Mouse (Mus musculus): ENCODE measurements around the gene Ikzf2. TPM values are rescaled to one million over a fixed set of nuclear protein-coding genes. Genes with fewer than 3 reads are reported as not detected.
A peak's percentile ranks its signal among the peaks of the same experiment; 100 is the strongest.

The Ikzf2 gene
- polyA plus RNA-seq, 1 experiment: 11.1 TPM

DNA sequence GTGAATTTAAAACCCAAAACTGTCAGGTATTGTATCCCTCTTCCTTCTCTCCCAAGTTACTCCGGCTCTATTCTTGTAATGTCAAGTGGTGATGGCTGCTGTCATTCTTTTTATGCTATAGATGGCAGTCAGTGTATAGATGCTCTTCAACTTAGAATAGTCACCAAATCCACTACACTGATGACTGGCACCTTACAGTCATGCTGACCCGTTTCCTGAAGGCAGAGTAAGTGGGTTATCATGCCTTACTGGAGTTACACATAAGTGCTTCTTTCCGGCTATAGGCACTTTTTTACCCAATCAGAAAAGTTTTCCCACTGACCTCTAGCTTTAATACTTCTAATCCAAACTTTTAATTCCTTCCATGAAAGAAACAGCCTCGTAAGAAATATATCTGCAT lies 6.5 kb downstream of the Ikzf2 start:
- TF ChIP-seq CTCF (IDR thresholded peaks at IDR 0.05; ENCODE audit: borderline replicate concordance, insufficient read depth, low read length) (no peak), POLR2A (IDR thresholded peaks at IDR 0.05; ENCODE audit: low read depth, low read length) (no peak)
- H3K4me1 ChIP-seq (ENCODE audit: control insufficient read depth, insufficient read depth, low read length): peaks cover 5% of the 10 kb centered on the region
- H3K27ac ChIP-seq (ENCODE audit: insufficient read depth, low read length): no peak overlapping the region
- no peak overlapping the region for H3K4me3 ChIP-seq (ENCODE audit: insufficient read depth, low read length)

DNA sequence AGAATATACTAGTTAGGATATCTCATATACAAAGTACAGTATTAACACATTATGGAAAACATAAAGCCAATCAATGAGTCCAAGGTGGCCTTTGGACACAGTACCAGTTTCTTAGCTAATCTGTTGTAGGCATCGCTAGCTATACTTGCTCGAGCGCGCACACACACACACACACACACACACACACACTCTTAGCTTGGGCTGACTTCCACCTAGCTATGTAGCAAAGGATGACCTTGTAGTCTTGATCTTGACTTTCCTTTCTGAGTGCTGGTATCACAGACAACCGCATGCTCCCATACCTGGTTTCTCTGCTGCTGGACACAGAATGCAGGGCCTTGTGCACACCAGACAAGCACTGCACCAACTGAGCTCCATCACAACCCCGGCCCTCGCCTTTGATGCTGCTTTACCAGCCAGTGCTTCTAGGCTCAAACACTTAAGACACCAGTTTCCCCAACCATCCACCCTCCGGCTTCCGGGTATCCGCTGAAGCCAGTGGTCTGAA lies 17.1 kb downstream of the Ikzf2 start:
- Histone ChIP-seq H3K27ac (ENCODE audit: insufficient read depth, low read length) (no peak overlapping the region), H3K4me3 (ENCODE audit: insufficient read depth, low read length) (no peak overlapping the region), H3K4me1 (ENCODE audit: control insufficient read depth, insufficient read depth, low read length) (no peaks in the 10 kb centered on the region)
- TF ChIP-seq CTCF (IDR thresholded peaks at IDR 0.05; ENCODE audit: borderline replicate concordance, insufficient read depth, low read length) (no peak), POLR2A (IDR thresholded peaks at IDR 0.05; ENCODE audit: low read depth, low read length) (no peak)

DNA sequence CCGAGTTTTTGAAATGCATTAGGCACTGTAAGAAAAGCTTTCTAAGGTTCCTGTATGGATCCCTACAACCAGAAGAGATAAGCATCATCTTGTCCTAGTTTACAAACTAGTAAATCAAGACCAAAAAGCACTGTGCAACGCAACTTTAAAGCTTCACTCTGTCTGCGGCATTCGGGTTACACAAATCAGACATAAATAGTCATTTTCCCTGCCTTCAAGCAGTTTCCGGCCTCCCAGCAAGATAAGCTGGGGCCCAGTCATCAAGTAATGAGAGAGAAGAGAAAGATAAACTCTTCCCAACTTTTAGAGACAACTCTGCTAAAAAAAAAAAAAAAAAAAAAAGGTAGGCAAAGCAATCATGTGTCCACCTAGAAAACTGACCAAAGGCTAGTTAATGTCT lies 19.6 kb downstream of the Ikzf2 start:
- TF ChIP-seq CTCF (IDR thresholded peaks at IDR 0.05; ENCODE audit: borderline replicate concordance, insufficient read depth, low read length) (no peak), POLR2A (IDR thresholded peaks at IDR 0.05; ENCODE audit: low read depth, low read length) (no peak)
- Histone ChIP-seq H3K27ac (ENCODE audit: insufficient read depth, low read length) (no peak overlapping the region), H3K4me3 (ENCODE audit: insufficient read depth, low read length) (no peak overlapping the region), H3K4me1 (ENCODE audit: control insufficient read depth, insufficient read depth, low read length) (no peaks in the 10 kb centered on the region)

DNA sequence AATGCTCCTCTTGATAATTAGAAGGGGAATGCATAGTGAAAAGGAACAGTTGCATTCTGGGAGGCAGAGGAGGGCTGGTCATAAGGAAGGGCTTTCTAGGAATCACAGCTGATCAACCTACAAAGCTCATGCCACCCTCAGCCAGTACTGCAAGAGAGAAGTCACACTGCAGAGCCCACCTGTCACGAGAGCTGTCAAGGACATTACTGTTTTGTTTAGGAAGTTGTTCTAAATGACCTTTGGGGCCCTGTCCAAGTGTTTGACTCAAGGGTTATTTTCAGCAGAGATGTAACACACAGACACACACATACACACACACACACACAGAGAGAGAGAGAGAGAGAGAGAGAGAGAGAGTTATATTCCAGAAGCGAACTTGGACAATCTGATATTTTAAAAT lies 27.3 kb downstream of the Ikzf2 start:
- Histone ChIP-seq H3K27ac (ENCODE audit: insufficient read depth, low read length) (no peak overlapping the region), H3K4me1 (ENCODE audit: control insufficient read depth, insufficient read depth, low read length) (peaks cover 11% of the 10 kb centered on the region), H3K4me3 (ENCODE audit: insufficient read depth, low read length) (no peak overlapping the region)
- TF ChIP-seq CTCF (IDR thresholded peaks at IDR 0.05; ENCODE audit: borderline replicate concordance, insufficient read depth, low read length): no peak

DNA sequence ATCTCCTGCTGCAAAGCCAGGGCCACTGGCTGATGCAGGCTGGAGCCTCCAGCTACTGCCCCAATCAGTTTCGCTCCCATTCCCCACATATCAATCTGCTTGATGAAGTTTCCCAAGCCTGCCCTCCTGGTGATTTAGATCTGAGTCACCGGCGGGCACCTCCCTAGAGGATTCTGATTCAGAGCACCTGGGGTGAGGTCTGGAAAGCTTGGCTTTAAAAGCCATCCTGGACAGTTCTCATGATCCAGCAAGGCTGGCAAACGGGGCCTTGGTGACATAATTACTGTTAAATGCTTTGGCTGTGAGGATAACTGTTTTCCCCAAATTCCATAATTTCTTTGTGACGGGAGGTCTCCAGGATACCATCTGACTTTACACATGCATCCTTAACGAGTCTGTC lies 29.0 kb downstream of the Ikzf2 start:
- no peak overlapping the region for H3K27ac ChIP-seq (ENCODE audit: insufficient read depth, low read length)
- H3K4me1 ChIP-seq (ENCODE audit: control insufficient read depth, insufficient read depth, low read length): peaks cover 11% of the 10 kb centered on the region
- TF ChIP-seq CTCF (IDR thresholded peaks at IDR 0.05; ENCODE audit: borderline replicate concordance, insufficient read depth, low read length) (no peak), POLR2A (IDR thresholded peaks at IDR 0.05; ENCODE audit: low read depth, low read length) (no peak)
- H3K4me3 ChIP-seq (ENCODE audit: insufficient read depth, low read length): no peak overlapping the region

DNA sequence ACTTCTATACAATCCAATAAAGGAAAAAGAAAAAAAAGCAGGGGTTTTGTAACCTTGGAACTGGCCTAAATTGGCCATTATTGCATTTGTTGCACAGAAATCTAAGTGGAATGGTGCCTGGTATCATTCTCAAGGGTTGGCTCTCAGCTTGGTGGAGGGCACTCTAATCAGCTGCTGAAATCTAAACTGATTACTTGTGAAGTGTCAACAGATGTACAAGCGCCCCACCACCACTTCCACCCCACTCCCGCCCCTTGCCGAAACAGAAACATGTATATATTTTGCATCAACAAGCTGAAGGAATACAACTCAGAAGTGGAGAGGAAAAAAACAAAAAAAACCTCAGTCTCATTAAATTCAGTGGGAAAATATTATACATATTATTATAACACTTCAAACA lies 29.6 kb downstream of the Ikzf2 start:
- TF ChIP-seq CTCF (IDR thresholded peaks at IDR 0.05; ENCODE audit: borderline replicate concordance, insufficient read depth, low read length) (no peak), POLR2A (IDR thresholded peaks at IDR 0.05; ENCODE audit: low read depth, low read length) (no peak)
- Histone ChIP-seq H3K4me1 (ENCODE audit: control insufficient read depth, insufficient read depth, low read length) (peaks cover 11% of the 10 kb centered on the region), H3K4me3 (ENCODE audit: insufficient read depth, low read length) (no peak overlapping the region), H3K27ac (ENCODE audit: insufficient read depth, low read length) (no peak overlapping the region)

DNA sequence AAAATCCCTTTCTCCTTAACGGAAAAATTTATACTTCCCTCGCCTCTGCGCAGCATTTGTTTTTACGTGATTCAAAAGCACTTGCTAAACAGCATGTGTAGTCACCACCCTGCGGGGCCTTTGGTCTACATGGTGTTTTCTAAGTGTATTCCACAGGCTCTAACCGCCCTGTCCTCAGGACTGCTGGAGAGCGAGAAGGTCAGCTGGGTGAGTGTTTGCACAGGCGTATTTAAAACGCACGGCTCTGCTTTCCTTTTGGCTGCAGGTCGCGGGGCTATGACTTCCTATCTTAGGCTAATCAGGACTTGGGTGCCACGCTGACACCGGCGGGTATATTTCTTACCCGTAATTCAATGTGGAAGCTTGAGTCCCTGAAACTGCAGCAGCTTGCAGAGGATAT lies 30.1 kb downstream of the Ikzf2 start:
- Histone ChIP-seq H3K4me1 (ENCODE audit: control insufficient read depth, insufficient read depth, low read length) (peaks cover 11% of the 10 kb centered on the region), H3K27ac (ENCODE audit: insufficient read depth, low read length) (no peak overlapping the region), H3K4me3 (ENCODE audit: insufficient read depth, low read length) (no peak overlapping the region)
- no peak for TF ChIP-seq POLR2A (IDR thresholded peaks at IDR 0.05; ENCODE audit: low read depth, low read length)

DNA sequence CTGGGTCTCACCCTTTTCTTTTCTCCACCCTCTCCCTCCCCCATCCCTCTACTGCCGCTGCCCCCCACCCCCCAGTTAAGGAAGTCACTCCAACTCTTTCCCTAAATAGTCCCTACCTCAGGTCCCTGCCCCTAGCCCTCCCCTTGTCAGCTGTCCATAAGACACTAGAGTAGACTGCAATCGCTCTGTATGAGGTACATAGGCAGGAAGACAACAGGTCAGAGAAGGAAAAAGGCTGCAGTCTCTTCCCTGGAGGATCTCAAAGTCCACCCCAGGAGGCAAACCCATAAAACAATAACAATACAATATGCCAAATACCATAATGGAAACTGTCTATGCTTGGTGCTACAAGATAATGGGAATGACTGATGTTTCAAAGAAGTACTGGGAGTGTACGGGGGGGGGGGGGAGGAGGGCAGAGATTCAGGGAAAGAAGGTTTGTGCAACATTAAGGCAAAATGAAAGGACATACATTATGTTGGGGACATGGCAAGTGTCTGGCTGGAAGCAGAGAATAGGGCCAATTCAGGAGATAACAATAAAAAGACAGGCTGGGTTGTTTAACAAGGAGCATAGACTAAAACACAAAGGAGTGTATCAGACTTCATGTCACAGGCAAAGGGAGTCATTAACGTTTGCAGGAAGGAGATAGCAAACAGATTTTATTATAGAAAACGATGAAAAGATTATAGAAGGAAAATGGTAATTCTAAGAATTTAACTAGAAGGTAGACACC lies 30.8 kb downstream of the Ikzf2 start:
- Histone ChIP-seq H3K27ac (ENCODE audit: insufficient read depth, low read length) (no peak overlapping the region), H3K4me1 (ENCODE audit: control insufficient read depth, insufficient read depth, low read length) (peaks cover 8% of the 10 kb centered on the region), H3K4me3 (ENCODE audit: insufficient read depth, low read length) (no peak overlapping the region)
- TF ChIP-seq CTCF (IDR thresholded peaks at IDR 0.05; ENCODE audit: borderline replicate concordance, insufficient read depth, low read length): no peak
- no peak for TF ChIP-seq POLR2A (IDR thresholded peaks at IDR 0.05; ENCODE audit: low read depth, low read length)

DNA sequence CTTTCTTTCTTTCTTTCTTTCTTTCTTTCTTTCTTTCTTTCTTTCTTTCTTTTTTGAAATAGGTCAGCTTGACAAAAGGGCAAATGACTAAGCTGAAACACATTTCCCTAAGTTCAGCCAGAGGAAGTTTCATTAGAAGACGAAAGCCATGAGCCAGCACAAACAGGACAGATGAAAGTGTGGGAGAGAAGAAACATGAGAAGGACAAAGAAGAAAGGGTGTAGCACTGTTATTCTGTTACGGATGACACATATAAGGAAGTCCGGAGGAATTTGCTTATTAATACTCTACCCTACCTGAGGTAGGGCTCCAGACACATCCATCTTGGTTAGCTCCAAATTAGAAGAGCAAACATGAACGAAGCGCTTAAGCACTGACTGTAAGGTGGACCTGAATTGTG lies 31.7 kb downstream of the Ikzf2 start:
- no peak for TF ChIP-seq CTCF (IDR thresholded peaks at IDR 0.05; ENCODE audit: borderline replicate concordance, insufficient read depth, low read length)
- Histone ChIP-seq H3K4me1 (ENCODE audit: control insufficient read depth, insufficient read depth, low read length) (peaks cover 8% of the 10 kb centered on the region), H3K27ac (ENCODE audit: insufficient read depth, low read length) (peak overlapping the region; percentile 50), H3K4me3 (ENCODE audit: insufficient read depth, low read length) (no peak overlapping the region)

DNA sequence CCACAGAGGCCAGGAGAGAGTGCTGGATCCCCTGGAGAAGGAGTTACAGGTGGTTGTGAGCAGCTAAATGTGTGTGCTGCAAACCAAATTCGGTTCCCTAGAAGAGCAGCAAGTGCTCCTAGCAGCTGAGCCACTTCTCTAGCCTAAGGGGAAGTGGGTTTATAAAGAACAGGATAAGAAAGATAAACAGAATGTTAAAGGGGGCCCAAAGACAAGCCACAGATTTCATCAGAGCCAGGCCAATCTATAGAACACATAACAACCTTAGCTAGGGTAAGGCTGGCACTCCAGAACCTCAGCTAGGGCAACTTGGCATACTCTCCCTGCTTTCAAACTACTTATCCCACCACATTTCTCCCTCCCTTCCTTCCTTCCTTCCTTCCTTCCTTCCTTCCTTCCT lies 32.1 kb downstream of the Ikzf2 start:
- H3K4me3 ChIP-seq (ENCODE audit: insufficient read depth, low read length): no peak overlapping the region
- H3K27ac ChIP-seq (ENCODE audit: insufficient read depth, low read length): peak overlapping the region; percentile 50
- TF ChIP-seq POLR2A (IDR thresholded peaks at IDR 0.05; ENCODE audit: low read depth, low read length) (no peak), CTCF (IDR thresholded peaks at IDR 0.05; ENCODE audit: borderline replicate concordance, insufficient read depth, low read length) (no peak)
- H3K4me1 ChIP-seq (ENCODE audit: control insufficient read depth, insufficient read depth, low read length): peaks cover 8% of the 10 kb centered on the region

Measured in embryonic fibroblast, embryonic 13.5 days (primary cell).